Mouse (Mus musculus) adrenal gland, postnatal 25 days (tissue): Measurements from ENCODE around the gene Necab2. TPM values are rescaled to one million over a fixed set of nuclear protein-coding genes. Genes with fewer than 3 reads are reported as not detected.

Source experiments
- total RNA-seq: library from RNA; stranded (reverse); gene quantifications from 2 replicates; pipeline ENCODE4 v1.2.3, GENCODE M21; 2021

The Necab2 gene
- total RNA-seq, 1 experiment from 2014 or later = 7.0 TPM

Other genes starting within 250 kb of the Necab2 start
- gene Hsbp1, start 102.2 kb upstream of the Necab2 start, total RNA-seq = 153 and 194 TPM in 2 replicates
- 46.2 and 49.0 TPM in 2 replicates for gene Mlycd, start 51.8 kb upstream of the Necab2 start, total RNA-seq
- 73.4 and 110 TPM in 2 replicates for gene Osgin1, start 12.6 kb upstream of the Necab2 start, total RNA-seq
- gene Slc38a8, start 55.0 kb downstream of the Necab2 start, total RNA-seq = not detected in 2 replicates
- 109 and 122 TPM in 2 replicates for gene Mbtps1, start 112.0 kb downstream of the Necab2 start, total RNA-seq
- gene Hsdl1, start 128.5 kb downstream of the Necab2 start, total RNA-seq = 40.0 and 64.0 TPM in 2 replicates
- 0.15 TPM in 1 of 2 replicates, not detected in the other for gene Dnaaf1, start 128.5 kb downstream of the Necab2 start, total RNA-seq
- 14.0 and 15.7 TPM in 2 replicates for gene Taf1c, start 158.5 kb downstream of the Necab2 start, total RNA-seq
- gene Adad2, start 166.0 kb downstream of the Necab2 start, total RNA-seq = not detected in 2 replicates
- 0.30 and 0.52 TPM in 2 replicates for gene Kcng4, start 189.0 kb downstream of the Necab2 start, total RNA-seq
- 4.6 and 6.1 TPM in 2 replicates for gene Wfdc1, start 219.6 kb downstream of the Necab2 start, total RNA-seq